Comparison of ENCODE assay signal across 11 mouse cellular contexts in the genomic region with DNA sequence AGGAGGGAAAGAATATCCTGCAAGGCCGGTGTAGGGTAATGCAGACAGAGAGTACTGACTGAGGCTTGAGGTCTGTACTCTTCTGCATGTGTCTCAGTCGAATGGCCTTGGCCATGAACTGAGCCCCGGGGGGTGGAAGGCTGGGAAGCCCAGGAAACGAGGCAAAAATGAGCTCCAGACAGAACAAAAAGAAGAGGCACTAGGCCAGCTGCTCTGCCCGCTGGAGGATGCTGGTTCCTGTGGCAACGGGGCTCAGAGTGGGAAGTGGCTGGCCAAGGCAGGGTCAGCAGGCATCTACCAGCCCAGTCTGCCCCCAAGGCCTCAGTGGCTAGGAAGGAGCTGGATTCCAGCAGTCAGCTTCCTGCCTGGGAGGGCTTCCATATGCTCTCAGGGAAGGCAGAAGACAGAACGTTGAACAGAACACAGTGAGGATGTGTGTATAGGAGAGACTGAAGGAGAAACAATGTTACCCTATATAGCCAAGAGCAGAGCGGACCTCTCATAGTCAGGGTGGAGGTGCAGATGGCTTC.
DNase-seq lines count a peak whose midpoint lies in the region; ATAC-seq and TF ChIP-seq lines count a peak whose summit lies in the region.
"Had no signal": no experiment of that assay in that cellular context is flagged by ENCODE, and none has a peak within 500 bp of the region (broad histone marks: within the 10 kb centered on the region; RNA-seq: fewer than 3 reads in every experiment).

No protein-coding gene starts in this region.

- TF ChIP-seq POLR2A in thymus, adult 2 months (IDR thresholded peaks at IDR 0.05; ENCODE audit: control insufficient read depth, extremely low read depth, insufficient read depth, low read length, poor library complexity): no peak

- peak overlapping the region; percentile 87 for H3K27ac ChIP-seq in lung, embryonic 14.5 days (ENCODE audit: low read depth)
- H3K27ac ChIP-seq in forebrain, embryonic 13.5 days: peak overlapping the region; percentile 64
- H3K27ac ChIP-seq in midbrain, postnatal 0 days (ENCODE audit: low read depth, low read length): peak overlapping the region; percentile 59
- no peak overlapping the region for H3K27ac ChIP-seq in thymus, adult 2 months (ENCODE audit: control insufficient read depth, insufficient read depth, low read length)

- no peaks in the 10 kb centered on the region for H3K27me3 ChIP-seq in lung, embryonic 14.5 days (ENCODE audit: insufficient read depth, low read length)
- H3K27me3 ChIP-seq in forebrain, embryonic 13.5 days: no peaks in the 10 kb centered on the region
- H3K27me3 ChIP-seq in midbrain, postnatal 0 days (ENCODE audit: insufficient read depth, low read length): no peaks in the 10 kb centered on the region
- H3K27me3 ChIP-seq in thymus, adult 2 months (ENCODE audit: control insufficient read depth, insufficient read depth, low read length): no peaks in the 10 kb centered on the region

- peak; percentile 67 for DNase-seq in lung, embryonic 14.5 days
- no peak for DNase-seq in lung, postnatal 14 days
- DNase-seq in layer of hippocampus, adult 9-11 months: peak; percentile 66
- peak; percentile 84 for DNase-seq in midbrain, postnatal 0 days (ENCODE audit: low spot score)
- no peak for DNase-seq in gastrocnemius, postnatal 36 days
- no peak for DNase-seq in thymus, adult 2 months
- DNase-seq in heart, adult 9 months (ENCODE audit: low spot score in 2 of 2): no peak

- no peak overlapping the region for H3K4me2 ChIP-seq in lung, embryonic 14.5 days
- no peak overlapping the region for H3K4me2 ChIP-seq in forebrain, embryonic 13.5 days
- H3K4me2 ChIP-seq in midbrain, postnatal 0 days (ENCODE audit: low read depth, low read length, poor library complexity, severe bottlenecking): no peak overlapping the region

- no peak overlapping the region for H3K9ac ChIP-seq in lung, embryonic 14.5 days
- H3K9ac ChIP-seq in forebrain, embryonic 13.5 days: no peak overlapping the region
- no peak overlapping the region for H3K9ac ChIP-seq in midbrain, postnatal 0 days (replicated peaks; ENCODE audit: low read length, poor library complexity, severe bottlenecking)

- no peak overlapping the region for H3K4me3 ChIP-seq in lung, embryonic 14.5 days (ENCODE audit: low read depth, low read length)
- no peak overlapping the region for H3K4me3 ChIP-seq in forebrain, embryonic 13.5 days
- H3K4me3 ChIP-seq in midbrain, postnatal 0 days (ENCODE audit: low read depth, low read length): no peak overlapping the region
- H3K4me3 ChIP-seq in thymus, adult 2 months (ENCODE audit: control insufficient read depth, insufficient read depth, low read length): no peak overlapping the region
- H3K4me3 ChIP-seq: erythroblast, embryonic 14.5 days; megakaryocyte, embryonic 14.5 days had no signal

- 41% methylated on average over 8 of the region's 8 CpGs for WGBS in lung, embryonic 14.5 days
- 41% methylated on average over 8 of the region's 8 CpGs for WGBS in forebrain, embryonic 13.5 days
- WGBS in midbrain, postnatal 0 days: 29% methylated on average over 8 of the region's 8 CpGs
- 58% methylated on average over 8 of the region's 8 CpGs for WGBS in thymus, adult 2 months

- ATAC-seq in lung, embryonic 14.5 days (ENCODE audit: insufficient read depth): peak; percentile 55
- ATAC-seq in forebrain, embryonic 13.5 days: no peak
- peak; percentile 74 for ATAC-seq in midbrain, postnatal 0 days (ENCODE audit: low FRiP score)

- peaks cover 12% of the 10 kb centered on the region for H3K36me3 ChIP-seq in lung, embryonic 14.5 days (ENCODE audit: insufficient read depth)
- H3K36me3 ChIP-seq in forebrain, embryonic 13.5 days (ENCODE audit: poor library complexity, severe bottlenecking): peaks cover 47% of the 10 kb centered on the region
- H3K36me3 ChIP-seq in midbrain, postnatal 0 days (ENCODE audit: insufficient read depth, low read length): peaks cover 24% of the 10 kb centered on the region
- H3K36me3 ChIP-seq in thymus, adult 2 months (ENCODE audit: control insufficient read depth, insufficient read depth, low read length): no peaks in the 10 kb centered on the region
- H3K36me3 ChIP-seq: G1E had no signal

- intact Hi-C loops in gastrocnemius, postnatal 36 days (cut with DNase I): no loop called here

- no peak for TF ChIP-seq CTCF in lung, embryonic 14.5 days (IDR thresholded peaks at IDR 0.05; ENCODE audit: low read depth)
- no peak for TF ChIP-seq CTCF in midbrain, postnatal 0 days (IDR thresholded peaks at IDR 0.05)
- TF ChIP-seq CTCF in thymus, adult 2 months (IDR thresholded peaks at IDR 0.05; ENCODE audit: borderline replicate concordance, control insufficient read depth, extremely low read depth, insufficient read depth, low read length, poor library complexity): no peak

- H3K9me3 ChIP-seq in lung, embryonic 14.5 days (ENCODE audit: low read depth, low read length): no peaks in the 10 kb centered on the region
- no peaks in the 10 kb centered on the region for H3K9me3 ChIP-seq in forebrain, embryonic 13.5 days (replicated peaks)
- H3K9me3 ChIP-seq in midbrain, postnatal 0 days (ENCODE audit: low read length): no peaks in the 10 kb centered on the region
- H3K9me3 ChIP-seq: megakaryocyte, embryonic 14.5 days had no signal

- peaks cover 32% of the 10 kb centered on the region for H3K4me1 ChIP-seq in lung, embryonic 14.5 days (ENCODE audit: insufficient read depth)
- peaks cover 15% of the 10 kb centered on the region for H3K4me1 ChIP-seq in forebrain, embryonic 13.5 days
- H3K4me1 ChIP-seq in midbrain, postnatal 0 days (ENCODE audit: insufficient read depth, low read length): peaks cover 2% of the 10 kb centered on the region; the same call in 1 of the 2 replicates
- H3K4me1 ChIP-seq in thymus, adult 2 months (replicated peaks; ENCODE audit: control insufficient read depth, insufficient read depth, low read length): no peaks in the 10 kb centered on the region

Comparison
In these comparisons a context has a peak if more than half of its experiments do, and no peak if none do; other contexts are left out.
1. DNase-seq: peak in lung, embryonic 14.5 days (single experiment), layer of hippocampus, adult 9-11 months (single experiment) and midbrain, postnatal 0 days (single experiment); none in lung, postnatal 14 days (single experiment), gastrocnemius, postnatal 36 days (0 of 2), thymus, adult 2 months (single experiment) and heart, adult 9 months (0 of 2).